Mouse (Mus musculus) kidney, embryonic 16.5 days (tissue): ENCODE results near the gene Odf2. TPM values are rescaled to one million over a fixed set of nuclear protein-coding genes. Genes with fewer than 3 reads are reported as not detected.
"Not testable (repeated sequence)": the region's sequence is repeated elsewhere in the genome, so short reads cannot be mapped to it uniquely, and the experiment has no call there.

Experiments
- ATAC-seq: fragments of 200-750 bp; cut with Nextera tagmentation; 2 replicates; pipeline ENCODE4 v1.8.0; 2017; ENCODE audit warnings: moderate TSS enrichment; ENCODE audit not compliant: low FRiP score, low TSS enrichment
- H3K27ac ChIP-seq: fragments of 300-500 bp; sonication (generic); 2 replicates; pipeline ENCODE4 v1.5.1; 2014; ENCODE audit warnings: low read length
- H3K27me3 ChIP-seq: fragments of 300-500 bp; sonication (generic); 2 replicates; pipeline ENCODE4 v1.6.1; 2014; ENCODE audit warnings: low read length, control low read depth, mixed read lengths; ENCODE audit not compliant: insufficient read depth
- H3K36me3 ChIP-seq: fragments of 300-500 bp; sonication (generic); 2 replicates; pipeline ENCODE4 v1.6.1; 2014; ENCODE audit warnings: low read length, control low read depth, mixed read lengths; ENCODE audit not compliant: insufficient read depth
- H3K4me1 ChIP-seq: fragments of 300-500 bp; sonication (generic); 2 replicates; pipeline ENCODE4 v1.6.1; 2014; ENCODE audit warnings: low read length, control low read depth, mixed read lengths; ENCODE audit not compliant: insufficient read depth
- H3K4me2 ChIP-seq: fragments of 300-500 bp; sonication (generic); replicated peaks from 2 replicates; pipeline ENCODE4 v1.6.1; 2014; ENCODE audit warnings: low read depth, low read length
- H3K4me3 ChIP-seq: fragments of 300-500 bp; sonication (generic); 2 replicates; pipeline ENCODE4 v1.5.1; 2014; ENCODE audit warnings: mild to moderate bottlenecking, low read length
- H3K9ac ChIP-seq: fragments of 300-500 bp; sonication (generic); replicated peaks from 2 replicates; pipeline ENCODE4 v1.6.1; 2014; ENCODE audit warnings: low read length
- H3K9me3 ChIP-seq: fragments of 300-500 bp; sonication (generic); 2 replicates; pipeline ENCODE4 v1.6.1; 2016; ENCODE audit warnings: low read length, control low read depth
- WGBS: fragments of 180-500 bp; shearing (Covaris S2); extraction: QIAGEN DNeasy Blood & Tissue Kit; methylation state at CpG from one replicate; pipeline ENCODE4 v1.1.7; 2014; 5-methylcytosine and 5-hydroxymethylcytosine counted together
- polyA plus RNA-seq: library from polyadenylated mRNA; unstranded; fragments of >200 nt; fragmentation: Nextera tagmentation; extraction: Ambion mirVana; gene quantifications from 2 replicates; pipeline ENCODE4 v1.2.1, GENCODE M21; 2015

The Odf2 gene
- polyA plus RNA-seq, 1 experiment from 2014 or later, result 57.7 TPM

DNA sequence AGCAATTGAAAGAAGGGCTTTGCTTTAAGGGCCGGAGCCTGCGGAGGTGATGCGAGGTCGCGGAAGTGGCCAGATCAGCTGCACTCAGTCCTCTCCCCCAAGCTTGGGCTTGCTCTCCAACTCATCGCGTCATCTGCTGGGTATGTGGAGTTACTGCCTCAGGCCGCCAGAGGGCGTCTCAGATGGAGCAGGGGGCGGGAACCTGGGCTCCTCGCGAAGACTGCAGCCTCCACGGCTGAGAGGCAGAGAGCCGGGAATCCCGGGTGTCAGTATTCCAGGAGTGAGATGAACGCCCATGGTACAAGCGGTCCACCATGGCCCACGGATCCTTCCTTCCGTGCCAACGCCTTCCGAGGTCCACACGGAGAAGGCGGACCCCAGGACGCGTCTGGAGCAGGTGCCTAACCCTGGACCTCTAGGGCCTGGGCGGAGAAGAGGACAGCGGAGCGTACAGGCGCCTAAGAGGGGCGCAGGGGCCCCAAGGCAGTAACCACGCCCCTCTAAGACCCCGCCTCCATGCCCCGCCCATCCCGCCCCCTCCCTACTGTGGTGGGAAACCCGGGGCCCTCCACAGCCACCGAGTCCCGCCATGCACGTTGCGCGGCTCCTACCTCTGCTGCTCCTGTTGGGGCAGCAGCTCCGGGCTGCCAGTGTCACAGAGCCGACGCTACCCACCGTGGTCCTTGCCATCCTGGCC lies 19.9 kb upstream of the Odf2 start, which contains the start of gene Cercam:
Gene Cercam (plus strand): TSS at position 216 of the 697 bp plus-strand sequence.
- Histone ChIP-seq H3K4me3 (peak within 1 kb of the TSS; percentile 51), H3K36me3 (no peaks in the 10 kb centered on the region), H3K4me1 (peaks cover 12% of the 10 kb centered on the region; the same call in 1 of the 2 replicates), H3K9me3 (no peaks in the 10 kb centered on the region), H3K9ac (peak within 1 kb of the TSS; percentile 66), H3K27me3 (no peaks in the 10 kb centered on the region), H3K27ac (peak within 1 kb of the TSS; percentile 71), H3K4me2 (peak within 1 kb of the TSS; percentile 93)
- ATAC-seq, result peak; percentile 93
- 0% methylated on average over 44 of the region's 44 CpGs for WGBS

DNA sequence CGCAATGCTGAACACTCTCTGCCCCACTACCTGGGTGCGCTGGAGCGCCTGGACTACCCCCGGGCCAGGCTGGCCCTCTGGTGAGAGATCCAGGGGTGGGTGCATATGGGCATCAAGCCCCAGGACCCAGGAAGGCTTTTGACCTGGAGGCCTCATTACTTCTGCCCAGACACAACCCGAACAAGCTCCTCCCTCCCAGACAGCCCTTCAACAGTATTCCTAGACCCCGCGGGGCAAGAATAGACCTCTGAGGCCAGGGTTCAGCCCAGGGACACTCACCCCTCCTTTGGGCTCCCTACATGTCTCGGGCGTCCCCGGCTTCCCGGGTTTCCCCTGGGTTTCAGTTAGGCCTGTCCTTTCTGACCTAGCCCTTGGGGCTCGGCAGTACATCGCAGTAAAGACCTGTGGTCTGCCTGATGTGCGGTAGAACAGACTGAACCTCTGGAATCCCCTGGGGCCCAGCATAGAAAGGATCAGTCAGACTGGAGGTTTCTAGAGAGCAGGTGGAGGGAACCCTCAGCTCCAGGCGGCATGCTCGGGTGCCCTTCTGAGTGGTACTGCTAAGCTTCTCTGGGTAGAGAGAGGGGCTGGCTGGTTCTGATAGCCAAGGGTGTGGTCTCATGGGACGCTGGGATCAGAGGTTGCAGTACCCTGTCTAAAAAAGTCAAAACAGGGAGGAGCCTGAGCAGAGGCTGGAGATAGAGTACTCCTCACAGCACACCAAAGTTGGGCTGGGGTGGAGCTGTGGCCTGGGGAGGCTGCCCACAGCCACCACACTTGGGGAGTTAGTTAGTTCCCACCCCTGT lies 19.2 kb upstream of the Odf2 start:
- Histone ChIP-seq H3K4me1 (peaks cover 12% of the 10 kb centered on the region; the same call in 1 of the 2 replicates), H3K4me3 (peak overlapping the region; percentile 51), H3K9ac (peak overlapping the region; percentile 66), H3K4me2 (peak overlapping the region; percentile 93), H3K27me3 (no peaks in the 10 kb centered on the region), H3K27ac (peak overlapping the region; percentile 71), H3K36me3 (no peaks in the 10 kb centered on the region), H3K9me3 (no peaks in the 10 kb centered on the region)
- WGBS, result 5% methylated on average over 17 of the region's 17 CpGs
- peak; percentile 43 for ATAC-seq

DNA sequence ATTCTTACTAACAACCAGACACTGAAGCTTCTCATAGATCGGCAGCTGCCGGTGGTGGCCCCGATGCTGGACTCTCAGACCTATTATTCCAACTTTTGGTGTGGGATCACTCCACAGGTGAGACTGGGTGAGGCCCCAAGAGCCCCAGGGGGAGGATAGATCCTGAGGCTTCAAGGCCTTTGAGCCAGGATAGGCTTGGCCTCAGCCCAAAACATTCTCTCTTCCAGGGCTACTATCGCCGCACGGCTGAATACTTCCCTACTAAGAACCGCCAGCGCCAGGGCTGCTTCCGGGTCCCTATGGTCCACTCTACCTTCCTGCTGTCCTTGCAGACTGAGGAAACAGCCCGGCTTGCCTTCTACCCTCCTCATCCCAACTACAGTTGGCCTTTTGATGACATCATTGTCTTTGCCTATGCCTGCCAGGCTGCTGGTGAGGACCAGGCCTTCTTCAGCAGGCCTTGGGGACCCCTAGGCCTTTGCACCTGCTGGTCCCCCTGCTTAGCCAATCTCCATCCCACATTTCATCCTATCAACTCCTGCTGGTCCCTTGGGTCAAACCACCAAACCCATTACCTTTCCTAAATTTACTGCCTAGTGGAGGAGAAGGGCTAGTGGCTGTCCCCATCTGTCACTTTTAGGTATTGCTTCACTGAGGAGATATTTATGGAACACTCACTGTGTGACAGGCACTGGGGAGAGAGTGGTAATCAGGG lies 16.3 kb upstream of the Odf2 start:
- ATAC-seq, result no peak
- H3K9ac ChIP-seq, result no peak overlapping the region
- H3K27me3 ChIP-seq, result no peaks in the 10 kb centered on the region
- H3K4me1 ChIP-seq, result peaks cover 12% of the 10 kb centered on the region; the same call in 1 of the 2 replicates
- H3K4me2 ChIP-seq, result no peak overlapping the region
- H3K36me3 ChIP-seq, result no peaks in the 10 kb centered on the region
- no peak overlapping the region for H3K4me3 ChIP-seq
- WGBS, result 92% methylated on average over 10 of the region's 10 CpGs
- no peaks in the 10 kb centered on the region for H3K9me3 ChIP-seq
- H3K27ac ChIP-seq, result no peak overlapping the region

DNA sequence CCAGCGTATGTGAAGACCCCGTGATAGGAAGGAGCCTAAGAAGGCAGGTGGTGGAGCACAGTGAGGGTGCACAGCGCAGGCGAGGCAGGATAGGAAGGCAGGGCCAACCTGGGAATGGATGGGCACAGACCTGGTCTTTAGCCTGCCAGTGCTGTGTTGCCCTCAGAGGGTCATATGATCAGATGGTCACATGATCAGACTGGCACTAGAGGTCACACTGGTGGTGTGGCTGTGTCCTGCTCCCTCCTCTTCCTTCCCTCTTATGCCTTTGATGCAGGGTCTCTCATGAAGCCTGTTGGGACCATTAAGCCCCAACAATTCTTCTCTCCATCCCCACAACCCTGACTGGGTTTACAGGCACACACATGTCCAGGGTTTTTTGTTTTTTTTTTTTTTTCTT lies 15.2 kb upstream of the Odf2 start:
- Histone ChIP-seq H3K36me3 (no peaks in the 10 kb centered on the region), H3K4me3 (no peak overlapping the region), H3K9ac (no peak overlapping the region), H3K4me1 (peaks cover 12% of the 10 kb centered on the region; the same call in 1 of the 2 replicates), H3K4me2 (no peak overlapping the region), H3K27ac (no peak overlapping the region), H3K27me3 (no peaks in the 10 kb centered on the region), H3K9me3 (no peaks in the 10 kb centered on the region)
- ATAC-seq, result no peak
- 90% methylated on average over 4 of the region's 4 CpGs for WGBS

DNA sequence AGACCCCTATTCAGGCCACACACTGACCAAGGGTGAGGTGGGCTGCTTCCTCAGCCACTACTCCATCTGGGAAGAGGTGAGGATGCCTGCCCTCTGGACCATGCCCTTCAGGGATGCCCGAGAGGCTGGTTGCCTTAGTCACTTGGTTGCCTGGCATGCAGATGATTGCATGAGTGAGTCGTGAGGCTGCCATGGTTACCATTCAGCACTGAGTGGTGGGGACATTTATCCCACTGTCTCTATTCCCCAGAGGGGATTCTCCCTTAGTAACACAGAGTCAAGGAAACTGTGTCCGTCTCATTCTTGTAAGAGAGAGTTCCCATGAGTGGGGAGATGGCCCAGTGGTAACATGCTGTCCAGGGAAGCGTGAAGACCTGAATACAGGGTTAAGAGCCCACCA lies 11.0 kb upstream of the Odf2 start:
- Histone ChIP-seq H3K9me3 (0 out of 2 replicates have a peak, but pooled peaks cover 4% of the 10 kb centered on the region), H3K27me3 (no peaks in the 10 kb centered on the region), H3K27ac (no peak overlapping the region), H3K4me2 (no peak overlapping the region), H3K36me3 (peaks cover 6% of the 10 kb centered on the region; the same call in 1 of the 2 replicates), H3K4me3 (no peak overlapping the region), H3K4me1 (no peaks in the 10 kb centered on the region), H3K9ac (no peak overlapping the region)
- no peak for ATAC-seq
- WGBS, result 69% methylated on average over 4 of the region's 4 CpGs

DNA sequence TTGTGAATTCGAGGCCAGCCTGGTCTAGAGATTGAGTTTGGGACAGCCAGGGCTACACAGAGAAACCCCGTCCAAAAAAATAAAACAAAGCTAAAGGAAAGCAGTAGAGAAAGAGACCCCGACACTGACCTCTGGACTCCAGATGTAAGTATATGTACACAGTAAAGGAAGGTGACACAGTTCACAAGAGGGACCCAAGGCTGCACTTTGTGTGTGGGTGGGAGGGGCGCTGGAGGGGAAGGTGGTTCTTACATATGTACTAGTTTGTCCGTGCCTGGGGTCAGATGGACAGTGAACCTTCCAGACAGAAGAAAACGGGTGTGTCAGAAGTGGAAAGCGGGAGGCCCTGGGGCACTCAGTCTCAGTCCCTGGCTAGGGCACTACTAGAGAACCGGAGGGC lies 9.8 kb upstream of the Odf2 start:
- 70% methylated on average over 8 of the region's 8 CpGs for WGBS
- no peak for ATAC-seq
- Histone ChIP-seq H3K36me3 (peaks cover 6% of the 10 kb centered on the region; the same call in 1 of the 2 replicates), H3K27me3 (no peaks in the 10 kb centered on the region), H3K9me3 (0 out of 2 replicates have a peak, but pooled peaks cover 4% of the 10 kb centered on the region), H3K4me2 (no peak overlapping the region), H3K9ac (no peak overlapping the region), H3K4me3 (no peak overlapping the region), H3K4me1 (no peaks in the 10 kb centered on the region), H3K27ac (no peak overlapping the region)

DNA sequence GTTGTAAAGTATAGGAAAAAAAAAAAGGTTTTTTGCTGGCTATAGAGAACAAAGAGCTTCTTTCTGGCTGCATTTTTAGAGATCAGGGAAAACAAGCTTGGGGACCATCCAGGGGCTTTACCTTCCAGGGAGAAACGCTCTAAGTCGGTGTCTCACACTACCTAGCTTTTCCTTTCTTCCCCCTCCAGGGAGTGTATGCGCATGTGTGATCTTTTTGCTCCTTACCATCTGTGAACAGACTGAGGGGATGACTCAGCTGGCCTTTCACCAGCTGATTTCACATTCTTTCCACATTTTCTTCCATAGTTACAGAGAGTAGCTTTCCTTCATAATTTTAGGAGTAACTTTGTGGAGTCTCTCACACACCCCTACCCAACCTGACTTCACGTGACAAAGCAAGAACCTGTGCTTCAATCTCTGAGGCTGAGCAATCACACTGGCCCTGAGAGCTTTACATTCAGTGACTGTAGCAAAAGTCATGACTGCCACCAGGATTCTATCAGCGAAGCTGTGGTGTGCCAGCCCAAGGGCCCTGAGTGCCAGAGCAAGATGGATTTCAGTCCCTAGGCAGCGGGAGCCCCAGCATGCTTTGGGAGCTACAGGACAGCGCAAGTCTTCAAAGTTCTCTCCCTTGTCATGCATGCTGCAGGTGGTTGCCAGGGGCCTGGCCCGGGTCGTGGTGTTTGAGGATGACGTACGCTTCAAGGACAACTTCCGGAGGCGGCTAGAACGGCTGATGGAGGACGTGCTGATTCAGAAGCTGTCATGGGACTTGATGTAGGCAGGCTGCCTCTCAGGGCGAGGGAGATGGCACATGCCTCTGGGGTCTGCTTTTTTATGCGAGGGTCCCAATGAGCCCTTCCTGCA lies 8.8 kb upstream of the Odf2 start:
- H3K4me2 ChIP-seq, result no peak overlapping the region
- ATAC-seq, result no peak
- H3K36me3 ChIP-seq, result peaks cover 6% of the 10 kb centered on the region; the same call in 1 of the 2 replicates
- H3K9ac ChIP-seq, result no peak overlapping the region
- H3K27me3 ChIP-seq, result no peaks in the 10 kb centered on the region
- WGBS, result 66% methylated on average over 17 of the region's 17 CpGs
- H3K4me1 ChIP-seq, result no peaks in the 10 kb centered on the region
- H3K9me3 ChIP-seq, result 0 out of 2 replicates have a peak, but pooled peaks cover 4% of the 10 kb centered on the region
- H3K27ac ChIP-seq, result no peak overlapping the region
- no peak overlapping the region for H3K4me3 ChIP-seq

DNA sequence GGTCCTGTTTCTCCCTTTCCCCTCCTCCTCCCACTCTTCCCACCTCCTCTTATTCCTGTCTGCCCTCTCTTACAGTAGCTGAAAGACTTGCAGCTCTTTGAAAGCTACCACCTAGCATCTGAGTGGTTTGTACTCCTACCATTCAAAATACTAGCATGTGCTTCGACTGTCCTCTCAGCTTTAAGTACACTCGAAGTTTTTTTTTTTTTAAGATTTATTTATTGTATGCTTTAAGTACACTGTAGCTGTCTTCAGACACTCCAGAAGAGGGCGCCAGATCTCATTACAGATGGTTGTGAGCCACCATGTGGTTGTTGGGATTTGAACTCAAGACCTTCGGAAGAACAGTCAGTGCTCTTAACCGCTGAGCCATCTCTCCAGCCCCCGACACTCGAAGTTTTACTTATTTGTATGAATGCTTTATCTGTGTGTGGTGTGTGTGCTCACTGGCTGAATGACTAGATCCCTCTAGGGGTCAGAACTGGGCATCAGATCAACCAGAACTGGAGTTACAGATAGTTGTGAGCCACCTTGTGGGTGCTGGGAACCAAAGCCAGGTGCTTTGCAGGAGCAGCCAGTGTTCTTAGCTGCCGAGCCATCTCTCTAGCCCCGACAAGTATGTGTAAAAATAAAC lies 2.2 kb upstream of the Odf2 start:
- H3K9me3 ChIP-seq, H3K27ac ChIP-seq, H3K9ac ChIP-seq, H3K27me3 ChIP-seq, H3K4me3 ChIP-seq, H3K4me2 ChIP-seq, ATAC-seq, H3K36me3 ChIP-seq: not testable (repeated sequence)
- H3K4me1 ChIP-seq, result peaks cover 14% of the 10 kb centered on the region
- 85% methylated on average over 9 of the region's 9 CpGs for WGBS
